Mouse (Mus musculus) lung, adult 18-20 months (tissue): Measurements from ENCODE around the gene Rnf220.
A peak's percentile ranks its signal among the peaks of the same experiment; 100 is the strongest.

ENCODE experiments used
- DNase-seq, 2 experiments: peaks; one replicate each; pipeline ENCODE4 v3.0.0; 2022; ENCODE audit warnings: mixed read lengths in 2 of 2

Gene Rnf220

GRCm38 (mm10) chr4:117374078-117374540, 122.7 kb downstream of the Rnf220 start:
- no peak for DNase-seq

- DNase-seq: no peak
These were observed 123.4 kb downstream of the Rnf220 start for GRCm38 (mm10) chr4:117373324-117374077.

- DNase-seq: no peak
These were observed 125.0 kb downstream of the Rnf220 start for GRCm38 (mm10) chr4:117371896-117372295.

GRCm38 (mm10) chr4:117370354-117370753, 126.5 kb downstream of the Rnf220 start:
- no peak for DNase-seq

- no peak for DNase-seq
These were observed 127.3 kb downstream of the Rnf220 start for GRCm38 (mm10) chr4:117369571-117369970.

GRCm38 (mm10) chr4:117367365-117367764, 129.5 kb downstream of the Rnf220 start:
- no peak for DNase-seq

GRCm38 (mm10) chr4:117362085-117362484, 134.8 kb downstream of the Rnf220 start:
- no peak for DNase-seq

GRCm38 (mm10) chr4:117361558-117361873, 135.3 kb downstream of the Rnf220 start:
- no peak for DNase-seq

GRCm38 (mm10) chr4:117360713-117361557, 135.9 kb downstream of the Rnf220 start:
- DNase-seq: no peak

- no peak for DNase-seq
These were observed 137.0 kb downstream of the Rnf220 start for GRCm38 (mm10) chr4:117359803-117360382.

- no peak for DNase-seq
These were observed 138.9 kb downstream of the Rnf220 start for GRCm38 (mm10) chr4:117357917-117358316.

GRCm38 (mm10) chr4:117357104-117357503, 139.7 kb downstream of the Rnf220 start:
- DNase-seq: no peak

GRCm38 (mm10) chr4:117356223-117356622, 140.6 kb downstream of the Rnf220 start:
- peak in 1 of 2 experiments; percentile 4 for DNase-seq

- DNase-seq: no peak
These were observed 142.2 kb downstream of the Rnf220 start for GRCm38 (mm10) chr4:117354651-117355050.

GRCm38 (mm10) chr4:117352957-117353356, 143.9 kb downstream of the Rnf220 start:
- no peak for DNase-seq

GRCm38 (mm10) chr4:117352071-117352470, 144.8 kb downstream of the Rnf220 start:
- peak in 1 of 2 experiments; percentile 5 for DNase-seq

- DNase-seq: no peak
These were observed 146.6 kb downstream of the Rnf220 start for GRCm38 (mm10) chr4:117350139-117350693.

GRCm38 (mm10) chr4:117349327-117349726, 147.5 kb downstream of the Rnf220 start:
- no peak for DNase-seq

GRCm38 (mm10) chr4:117346025-117346424, 150.8 kb downstream of the Rnf220 start:
- peak; percentile 17 to 33 for DNase-seq

GRCm38 (mm10) chr4:117343385-117343784, 153.5 kb downstream of the Rnf220 start:
- DNase-seq: no peak

GRCm38 (mm10) chr4:117342751-117343150, 154.1 kb downstream of the Rnf220 start:
- peak; percentile 36 to 62 for DNase-seq

- DNase-seq: no peak
These were observed 155.6 kb downstream of the Rnf220 start for GRCm38 (mm10) chr4:117341282-117341681.

- no peak for DNase-seq
These were observed 157.1 kb downstream of the Rnf220 start for GRCm38 (mm10) chr4:117339796-117340195.
